Mouse (Mus musculus) heart, adult 11 months (tissue): ENCODE data around the gene Gldc.

Experiments
- DNase-seq: peaks from one replicate; pipeline ENCODE4 v3.0.0; 2022

Gldc gene

GRCm38 (mm10) chr19:30105045-30105842 lies 70.0 kb downstream of the Gldc start:
- peak; percentile 53 for DNase-seq

GRCm38 (mm10) chr19:30102620-30103019 lies 72.6 kb downstream of the Gldc start:
- DNase-seq, result peak; percentile 95

GRCm38 (mm10) chr19:30100571-30100970 lies 74.7 kb downstream of the Gldc start:
- DNase-seq, result peak; percentile 88

- DNase-seq, result peak; percentile 45
Observed at GRCm38 (mm10) chr19:30097039-30097438, 78.2 kb downstream of the Gldc start.

GRCm38 (mm10) chr19:30096186-30096585 lies 79.0 kb downstream of the Gldc start:
- DNase-seq, result peak; percentile 75

- DNase-seq, result no peak
Observed at GRCm38 (mm10) chr19:30091644-30092295, 83.5 kb downstream of the Gldc start.

GRCm38 (mm10) chr19:30090163-30090562 lies 85.1 kb downstream of the Gldc start:
- peak; percentile 19 for DNase-seq

GRCm38 (mm10) chr19:30065797-30066196 lies 109.4 kb downstream of the Gldc start:
- DNase-seq, result peak; percentile 76

- DNase-seq, result peak; percentile 86
Observed at GRCm38 (mm10) chr19:30054218-30054617, 121.0 kb downstream of the Gldc start.

- no peak for DNase-seq
Observed at GRCm38 (mm10) chr19:30051479-30051878, 123.8 kb downstream of the Gldc start.

GRCm38 (mm10) chr19:30050584-30050983 lies 124.6 kb downstream of the Gldc start:
- DNase-seq, result no peak
